22 mouse cellular contexts compared by ENCODE assay signal in genomic region chr2:139198281-139198680, GRCm38 (mm10).
DNase-seq lines count a peak whose midpoint lies in the region.
"Had no signal": no experiment of that assay in that cellular context is flagged by ENCODE, and none has a peak within 500 bp of the region (broad histone marks: within the 10 kb centered on the region; RNA-seq: fewer than 3 reads in every experiment).

No protein-coding gene starts in this region.

- WGBS in embryonic facial prominence, embryonic 10.5 days, result 83% methylated on average over 2 of the region's 2 CpGs

- peak; percentile 46 for DNase-seq in layer of hippocampus, adult 11-12 months (ENCODE audit: low spot score)
- no peak for DNase-seq in layer of hippocampus, postnatal 10 days (ENCODE audit: low spot score in 2 of 2)
- DNase-seq in cerebellum, adult 18-20 months, result peak; percentile 57 to 61
- peak; percentile 17 to 31 for DNase-seq in cerebellum, postnatal 25 days
- DNase-seq in layer of hippocampus, postnatal 36 days, result peak; percentile 14 to 19
- DNase-seq in heart, postnatal 25 days (ENCODE audit: low spot score), result no peak
- no peak for DNase-seq in embryonic facial prominence, embryonic 10.5 days (ENCODE audit: low spot score)
- DNase-seq: adrenal gland, postnatal 36 days; B cell, adult 2 months; embryo, embryonic 11 days; forebrain, postnatal 0 days; gastrocnemius, postnatal 10 days; heart, adult 18-20 months; heart, postnatal 36 days; kidney, adult 9 months; kidney, postnatal 36 days; thymus, postnatal 4 days had no signal

- intact Hi-C loops in heart, postnatal 25 days (cut with DNase I), result no loop called here

- no peaks in the 10 kb centered on the region for H3K9me3 ChIP-seq in embryonic facial prominence, embryonic 10.5 days
- H3K9me3 ChIP-seq: embryonic facial prominence, embryonic 15.5 days; heart, embryonic 13.5 days; hindbrain, embryonic 15.5 days; intestine, embryonic 15.5 days had no signal

- no peak overlapping the region for H3K27ac ChIP-seq in embryonic facial prominence, embryonic 10.5 days (replicated peaks)
- H3K27ac ChIP-seq: embryonic facial prominence, embryonic 15.5 days; heart, embryonic 13.5 days; hindbrain, embryonic 15.5 days; intestine, embryonic 15.5 days; liver, embryonic 15.5 days had no signal

- H3K36me3 ChIP-seq in embryonic facial prominence, embryonic 10.5 days (replicated peaks), result no peaks in the 10 kb centered on the region
- H3K36me3 ChIP-seq: embryonic facial prominence, embryonic 15.5 days; heart, embryonic 13.5 days; hindbrain, embryonic 15.5 days; intestine, embryonic 15.5 days; liver, embryonic 15.5 days had no signal

- H3K4me3 ChIP-seq in embryonic facial prominence, embryonic 10.5 days, result no peak overlapping the region
- H3K4me3 ChIP-seq: embryonic facial prominence, embryonic 15.5 days; heart, embryonic 13.5 days; hindbrain, embryonic 15.5 days; intestine, embryonic 15.5 days; liver, embryonic 15.5 days had no signal

- H3K4me1 ChIP-seq in embryonic facial prominence, embryonic 10.5 days, result no peaks in the 10 kb centered on the region
- H3K4me1 ChIP-seq: embryonic facial prominence, embryonic 15.5 days; heart, embryonic 13.5 days; hindbrain, embryonic 15.5 days; intestine, embryonic 15.5 days; liver, embryonic 15.5 days had no signal

- no peaks in the 10 kb centered on the region for H3K27me3 ChIP-seq in embryonic facial prominence, embryonic 10.5 days (replicated peaks; ENCODE audit: low read depth, poor library complexity, severe bottlenecking)
- H3K27me3 ChIP-seq: embryonic facial prominence, embryonic 15.5 days; heart, embryonic 13.5 days; hindbrain, embryonic 15.5 days; intestine, embryonic 15.5 days; liver, embryonic 15.5 days had no signal

Comparison
In these comparisons a context has a peak if more than half of its experiments do, and no peak if none do; other contexts are left out.
1. DNase-seq: peak in layer of hippocampus, adult 11-12 months (single experiment), cerebellum, adult 18-20 months (2 of 2), cerebellum, postnatal 25 days (2 of 2) and layer of hippocampus, postnatal 36 days (2 of 2); none in layer of hippocampus, postnatal 10 days (0 of 2), heart, postnatal 25 days (single experiment) and embryonic facial prominence, embryonic 10.5 days (single experiment).